Mouse (Mus musculus) MEL (cell line): ENCODE measurements around the gene Nkg7.

Experiments used
- BHLHE40 ChIP-seq: IDR thresholded peaks from 2 replicates; pipeline ENCODE4 v1.6.1; 2012; ENCODE audit warnings: low read depth, mild to moderate bottlenecking, inconsistent platforms, low read length, improper control_type of control experiment, borderline replicate concordance
- CHD1 ChIP-seq: IDR thresholded peaks from 2 replicates; pipeline ENCODE4 v1.6.1; 2012; ENCODE audit warnings: low read depth, mild to moderate bottlenecking, inconsistent platforms, low read length, improper control_type of control experiment
- CTCF ChIP-seq, 3 experiments: IDR thresholded peaks in 2 of 3; conservative IDR thresholded peaks in 1 of 3; 2 replicates each; pipeline ENCODE4 v1.5.1; 2011 to 2012; ENCODE audit warnings: low read length in 3 of 3, low read depth in 2 of 3, mild to moderate bottlenecking in 2 of 3, improper control_type of control experiment in 1 of 3, inconsistent platforms in 1 of 3, mixed read lengths in 1 of 3, moderate library complexity in 1 of 3; ENCODE audit not compliant: control insufficient read depth in 1 of 3, insufficient read depth in 1 of 3, poor library complexity in 1 of 3, severe bottlenecking in 1 of 3
- E2F4 ChIP-seq: IDR thresholded peaks from 2 replicates; pipeline ENCODE4 v1.6.1; 2011; ENCODE audit warnings: low read depth, low read length, improper control_type of control experiment, borderline replicate concordance
- ELF1 ChIP-seq: IDR thresholded peaks from 2 replicates; pipeline ENCODE4 v1.6.1; 2014; ENCODE audit warnings: low read depth, mild to moderate bottlenecking, inconsistent platforms, low read length, improper control_type of control experiment, moderate library complexity
- EP300 ChIP-seq, 2 experiments: IDR thresholded peaks; 2 replicates each; pipeline ENCODE4 v1.6.1; 2011; ENCODE audit warnings: improper control_type of control experiment in 2 of 2, low read length in 2 of 2, low read depth in 1 of 2, mild to moderate bottlenecking in 1 of 2
- ETS1 ChIP-seq: IDR thresholded peaks from 2 replicates; pipeline ENCODE4 v1.6.1; 2012; ENCODE audit warnings: low read depth, mild to moderate bottlenecking, inconsistent platforms, low read length, improper control_type of control experiment, moderate library complexity
- KAT2A ChIP-seq: conservative IDR thresholded peaks from 2 replicates; pipeline ENCODE4 v1.6.1; 2012; ENCODE audit warnings: low read depth, low read length, improper control_type of control experiment, inconsistent platforms
- MAFK ChIP-seq: IDR thresholded peaks from 2 replicates; pipeline ENCODE4 v1.6.1; 2011; ENCODE audit warnings: low read depth, mild to moderate bottlenecking, low read length, improper control_type of control experiment, borderline replicate concordance
- MAX ChIP-seq: IDR thresholded peaks from 2 replicates; pipeline ENCODE4 v1.6.1; 2011; ENCODE audit warnings: low read length, improper control_type of control experiment
- POLR2AphosphoS5 ChIP-seq: IDR thresholded peaks from 2 replicates; pipeline ENCODE4 v1.6.1; 2012; ENCODE audit warnings: low read depth, borderline replicate concordance, mild to moderate bottlenecking, inconsistent platforms, low read length, moderate library complexity, mixed read lengths
- SMC3 ChIP-seq: IDR thresholded peaks from 2 replicates; pipeline ENCODE4 v1.6.1; 2011; ENCODE audit warnings: low read depth, low read length, improper control_type of control experiment
- TAL1 ChIP-seq: IDR thresholded peaks from 2 replicates; pipeline ENCODE4 v1.6.1; 2012; ENCODE audit warnings: mild to moderate bottlenecking, inconsistent platforms, low read length, moderate library complexity, mixed read lengths
- USF2 ChIP-seq, 2 experiments: IDR thresholded peaks; 2 replicates each; pipeline ENCODE4 v1.6.1; 2011 to 2012; ENCODE audit warnings: improper control_type of control experiment in 2 of 2, low read length in 2 of 2, borderline replicate concordance in 1 of 2, inconsistent platforms in 1 of 2, low read depth in 1 of 2, mild to moderate bottlenecking in 1 of 2; ENCODE audit not compliant: insufficient read depth in 1 of 2

- no peak for TF ChIP-seq CTCF (IDR thresholded peaks at IDR 0.05 in 2 of 3, conservative IDR thresholded peaks at IDR 0.05 in 1 of 3; ENCODE audit: control insufficient read depth in 1 of 3, insufficient read depth in 1 of 3, low read depth in 2 of 3, low read length in 3 of 3, poor library complexity in 1 of 3, severe bottlenecking in 1 of 3)
- TF ChIP-seq EP300 (IDR thresholded peaks at IDR 0.05; ENCODE audit: low read depth in 1 of 2, low read length in 2 of 2), result no peak
- no peak for TF ChIP-seq SMC3
- TF ChIP-seq BHLHE40, result no peak
- TF ChIP-seq KAT2A, result no peak
- TF ChIP-seq ETS1, result no peak
- TF ChIP-seq CHD1, result no peak
- TF ChIP-seq USF2 (IDR thresholded peaks at IDR 0.05; ENCODE audit: borderline replicate concordance in 1 of 2, insufficient read depth in 1 of 2, low read depth in 1 of 2, low read length in 2 of 2), result no peak
- TF ChIP-seq ELF1, result no peak
- TF ChIP-seq MAFK, result no peak
- no peak for TF ChIP-seq E2F4
- TF ChIP-seq MAX, result no peak
- TF ChIP-seq POLR2AphosphoS5, result no peak
- no peak for TF ChIP-seq TAL1
Observed at GRCm38 (mm10) chr7:43464864-43465343, 28.0 kb downstream of the Nkg7 start.
